Mouse (Mus musculus) megakaryocyte, embryonic 14.5 days (primary cell): Measurements from ENCODE around the gene Ecpas.

ENCODE experiments used
- FLI1 ChIP-seq: IDR thresholded peaks from 2 replicates; pipeline ENCODE4 v1.6.1; 2012; ENCODE audit warnings: low read length, inconsistent platforms, mixed read lengths
- GATA1 ChIP-seq: IDR thresholded peaks from 3 replicates; pipeline ENCODE4 v1.6.1; 2012; ENCODE audit warnings: mixed read lengths, low read length, inconsistent platforms, borderline replicate concordance

DNA sequence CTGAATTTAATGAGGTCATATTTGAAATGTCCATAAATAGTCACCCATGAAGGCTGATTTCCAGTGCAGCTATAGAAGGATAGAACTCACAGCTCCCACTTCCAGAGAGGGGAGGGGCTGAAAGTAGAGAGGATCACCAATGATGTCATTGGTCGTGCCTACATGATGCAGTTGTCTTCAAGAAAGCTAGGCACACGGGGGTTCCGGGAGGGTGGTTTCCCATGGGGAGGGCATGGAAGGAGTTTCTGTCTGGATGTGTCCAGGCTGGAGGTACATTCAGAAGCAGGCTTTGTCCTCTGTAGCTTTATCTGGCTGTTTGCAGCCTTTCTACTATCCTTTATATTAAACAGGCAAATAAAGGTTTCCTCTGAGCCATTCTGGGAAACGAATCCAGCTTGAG lies 35.8 kb upstream of the Ecpas start:
- TF ChIP-seq GATA1 (no peak), FLI1 (no peak)
